Mouse (Mus musculus) heart, adult 2 months (tissue): ENCODE results near the gene Ssty2. TPM values are rescaled to one million over a fixed set of nuclear protein-coding genes. Genes with fewer than 3 reads are reported as not detected.
"Not testable (repeated sequence)": the region's sequence is repeated elsewhere in the genome, so short reads cannot be mapped to it uniquely, and the experiment has no call there.

Source experiments
- DNase-seq, 2 experiments: peaks; one replicate each; pipeline ENCODE4 v3.0.0; 2021
- H3K27ac ChIP-seq: fragments of 200-600 bp; 2 replicates; pipeline ENCODE4 v1.8.1; 2022
- H3K27me3 ChIP-seq: fragments of 200-500 bp; 2 replicates; pipeline ENCODE4 v1.6.1; 2012; ENCODE audit warnings: mild to moderate bottlenecking, low read length, inconsistent platforms, mixed read lengths; ENCODE audit not compliant: control insufficient read depth, insufficient read depth
- H3K36me3 ChIP-seq: fragments of 200-500 bp; 2 replicates; pipeline ENCODE4 v1.6.1; 2012; ENCODE audit warnings: low read length, inconsistent platforms; ENCODE audit not compliant: control insufficient read depth, insufficient read depth
- H3K4me1 ChIP-seq: fragments of 200-500 bp; 2 replicates; pipeline ENCODE4 v1.6.1; 2011; ENCODE audit warnings: low read length; ENCODE audit not compliant: control insufficient read depth, insufficient read depth
- H3K4me3 ChIP-seq: fragments of 200-600 bp; 2 replicates; pipeline ENCODE4 v1.8.1; 2022
- H3K79me2 ChIP-seq: fragments of 200-500 bp; replicated peaks from 2 replicates; pipeline ENCODE4 v1.6.1; 2012; ENCODE audit warnings: mild to moderate bottlenecking, inconsistent platforms, low read length, moderate library complexity, mixed read lengths; ENCODE audit not compliant: control insufficient read depth, insufficient read depth
- H3K9ac ChIP-seq: fragments of 200-500 bp; 2 replicates; pipeline ENCODE4 v1.6.1; 2012; ENCODE audit warnings: low read depth, mild to moderate bottlenecking, control low read depth, inconsistent platforms, low read length, mixed read lengths
- WGBS: fragments of 180-500 bp; shearing (Covaris S2); methylation state at CpG from one replicate; pipeline ENCODE4 v1.1.7; 2018; 5-methylcytosine and 5-hydroxymethylcytosine counted together
- intact Hi-C: fragments of 180-260 bp; cut with DNase I; formaldehyde crosslinking; loops from one replicate; pipeline ENCODE4 v1.15.1; 2025
- long read RNA-seq: library from polyadenylated mRNA; stranded (forward); transcript quantifications from one replicate; pipeline ENCODE4 v2.0.0, GENCODE M21; 2021
- polyA plus RNA-seq: library from polyadenylated mRNA; depleted of rRNA; stranded (reverse); fragments of >200 nt; gene quantifications from 2 replicates; pipeline ENCODE4 v1.2.3, GENCODE M21; 2012; rRNA removed
- total RNA-seq, 2 experiments: library from RNA; stranded (reverse); gene quantifications; 2 replicates each; pipeline ENCODE4 v1.2.3; 2021

Gene Ssty2
- total RNA-seq (not detected), polyA plus RNA-seq (not detected in 2 replicates)
- long read RNA-seq, result 0 reads

DNA sequence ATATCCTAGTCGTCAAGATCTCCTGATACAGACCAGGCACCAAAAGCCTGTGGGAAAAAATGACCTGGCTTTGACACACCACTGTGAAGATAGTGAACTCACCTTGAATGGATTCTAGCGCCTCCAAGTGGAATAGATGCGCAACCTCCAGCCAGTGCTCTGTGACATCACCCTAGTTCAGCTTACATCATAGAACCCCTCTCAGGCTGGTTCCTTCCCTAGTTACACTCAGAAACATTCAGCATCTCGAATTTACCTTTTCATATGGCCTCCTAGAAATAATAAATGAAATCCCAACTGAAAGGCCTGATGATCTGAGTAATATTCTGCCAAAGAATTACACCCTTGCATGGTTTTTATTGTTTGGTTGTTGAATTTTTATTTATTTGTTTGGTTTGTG is at the start of gene Ssty2:
Ssty2 (minus strand) TSS at position 101 of the 400 bp plus-strand sequence.
- H3K27me3 ChIP-seq, H3K27ac ChIP-seq, H3K4me1 ChIP-seq, H3K4me3 ChIP-seq, H3K36me3 ChIP-seq, H3K9ac ChIP-seq, intact Hi-C loops, DNase-seq, H3K79me2 ChIP-seq: not testable (repeated sequence)
- WGBS, result no CpG with 5 or more reads among the region's 4 CpGs
